In genomic region chr5:137501709-137502666, GRCm38 (mm10) we compare ENCODE assay signal across 8 mouse cellular contexts. TPM values are rescaled to one million over a fixed set of nuclear protein-coding genes. Genes with fewer than 3 reads are reported as not detected.
A peak's percentile ranks its signal among the peaks of the same experiment; 100 is the strongest.
DNase-seq lines count a peak whose midpoint lies in the region; ATAC-seq and TF ChIP-seq lines count a peak whose summit lies in the region.

Gene Pop7, minus strand, starts transcription at chr5:137502518.

- peak within 1 kb of the TSS; percentile 58 for H3K4me3 ChIP-seq in embryonic facial prominence, embryonic 14.5 days (ENCODE audit: low read depth, low read length)
- H3K4me3 ChIP-seq in heart, adult 2 months: peak within 1 kb of the TSS; percentile 74
- peak within 1 kb of the TSS; percentile 66 for H3K4me3 ChIP-seq in limb, embryonic 13.5 days
- H3K4me3 ChIP-seq in midbrain, embryonic 16.5 days (ENCODE audit: low read depth, low read length): peak within 1 kb of the TSS; percentile 55

- no peaks in the 10 kb centered on the region for H3K27me3 ChIP-seq in embryonic facial prominence, embryonic 14.5 days (replicated peaks; ENCODE audit: control insufficient read depth, insufficient read depth, low read length)
- no peaks in the 10 kb centered on the region for H3K27me3 ChIP-seq in heart, adult 2 months (ENCODE audit: control insufficient read depth, insufficient read depth, low read length)
- H3K27me3 ChIP-seq in limb, embryonic 13.5 days: no peaks in the 10 kb centered on the region
- no peaks in the 10 kb centered on the region for H3K27me3 ChIP-seq in midbrain, embryonic 16.5 days (ENCODE audit: control insufficient read depth, insufficient read depth, low read depth, low read length)

- H3K9me3 ChIP-seq in embryonic facial prominence, embryonic 14.5 days (ENCODE audit: control insufficient read depth, low read length): no peaks in the 10 kb centered on the region
- no peaks in the 10 kb centered on the region for H3K9me3 ChIP-seq in limb, embryonic 13.5 days
- no peaks in the 10 kb centered on the region for H3K9me3 ChIP-seq in midbrain, embryonic 16.5 days (replicated peaks; ENCODE audit: control insufficient read depth, low read length, poor library complexity, severe bottlenecking)

- peak within 1 kb of the TSS; percentile 97 for H3K27ac ChIP-seq in embryonic facial prominence, embryonic 14.5 days (replicated peaks; ENCODE audit: low read depth, low read length)
- peak within 1 kb of the TSS; percentile 85 for H3K27ac ChIP-seq in heart, adult 2 months
- H3K27ac ChIP-seq in limb, embryonic 13.5 days: peak within 1 kb of the TSS; percentile 92
- peak within 1 kb of the TSS; percentile 95 for H3K27ac ChIP-seq in midbrain, embryonic 16.5 days (ENCODE audit: low read length)

- intact Hi-C loops in heart, adult 2 months (cut with DNase I): loop anchor here (1.0 to 10.0 kb wide), 5 partner anchors 28 to 653 kb away; partner anchors contain the start of genes Mepce, Zcwpw1 and Zfp113

- H3K9ac ChIP-seq in embryonic facial prominence, embryonic 14.5 days (ENCODE audit: low read depth, low read length): peak within 1 kb of the TSS; percentile 81
- peak within 1 kb of the TSS; percentile 75 for H3K9ac ChIP-seq in heart, adult 2 months (ENCODE audit: low read depth, low read length)
- H3K9ac ChIP-seq in limb, embryonic 13.5 days: peak within 1 kb of the TSS; percentile 74
- H3K9ac ChIP-seq in midbrain, embryonic 16.5 days (ENCODE audit: low read depth, low read length): peak within 1 kb of the TSS; percentile 76

- peak; percentile 59 for TF ChIP-seq POLR2A in heart, adult 2 months (IDR thresholded peaks at IDR 0.05; ENCODE audit: insufficient read depth, low read depth, low read length)

- TF ChIP-seq EP300 in heart, adult 2 months (IDR thresholded peaks at IDR 0.05; ENCODE audit: insufficient read depth, low read depth, low read length): 0 out of 2 replicates have a peak, but pooled peaks have one; percentile 26

- H3K4me2 ChIP-seq in embryonic facial prominence, embryonic 14.5 days (ENCODE audit: low read depth, low read length): peak within 1 kb of the TSS; percentile 73
- H3K4me2 ChIP-seq in limb, embryonic 13.5 days (replicated peaks): peak within 1 kb of the TSS; percentile 78
- H3K4me2 ChIP-seq in midbrain, embryonic 16.5 days (ENCODE audit: low read length): peak within 1 kb of the TSS; percentile 92

- H3K4me1 ChIP-seq in embryonic facial prominence, embryonic 14.5 days (ENCODE audit: control insufficient read depth, insufficient read depth, low read length): peaks cover 7% of the 10 kb centered on the region
- H3K4me1 ChIP-seq in heart, adult 2 months (ENCODE audit: control insufficient read depth, insufficient read depth, low read length): peaks cover 4% of the 10 kb centered on the region
- H3K4me1 ChIP-seq in limb, embryonic 13.5 days: peaks cover 16% of the 10 kb centered on the region
- H3K4me1 ChIP-seq in midbrain, embryonic 16.5 days (ENCODE audit: control insufficient read depth, insufficient read depth, low read length): peaks cover 12% of the 10 kb centered on the region

- peak; percentile 100 for DNase-seq in 3T3-L1 (ENCODE audit: low read depth, low spot score)
- peak; percentile 98 to 100 for DNase-seq in adrenal gland, postnatal 4 days (ENCODE audit: low spot score in 2 of 2)
- DNase-seq in embryonic facial prominence, embryonic 14.5 days (ENCODE audit: low spot score): peak; percentile 100
- DNase-seq in heart, adult 2 months: peak; percentile 100
- peak; percentile 100 for DNase-seq in kidney, adult 8-10 months
- DNase-seq in spleen, postnatal 10 days (ENCODE audit: low spot score in 2 of 2): peak; percentile 100

- WGBS in embryonic facial prominence, embryonic 14.5 days: 2% methylated on average over 63 of the region's 64 CpGs
- 1% methylated on average over 64 of the region's 64 CpGs for WGBS in heart, adult 2 months
- WGBS in limb, embryonic 13.5 days: 2% methylated on average over 64 of the region's 64 CpGs
- 1% methylated on average over 64 of the region's 64 CpGs for WGBS in midbrain, embryonic 16.5 days

- H3K36me3 ChIP-seq in embryonic facial prominence, embryonic 14.5 days (ENCODE audit: control insufficient read depth, insufficient read depth, low read length): no peaks in the 10 kb centered on the region
- H3K36me3 ChIP-seq in heart, adult 2 months (ENCODE audit: control insufficient read depth, insufficient read depth, low read length): peaks cover 2% of the 10 kb centered on the region; the same call in 1 of the 2 replicates
- H3K36me3 ChIP-seq in limb, embryonic 13.5 days: peaks cover 12% of the 10 kb centered on the region
- H3K36me3 ChIP-seq in midbrain, embryonic 16.5 days (ENCODE audit: control insufficient read depth, insufficient read depth, low read length): no peaks in the 10 kb centered on the region

- no peaks in the 10 kb centered on the region for H3K79me2 ChIP-seq in heart, adult 2 months (replicated peaks; ENCODE audit: control insufficient read depth, insufficient read depth, low read length)

- TF ChIP-seq CTCF in heart, adult 2 months (IDR thresholded peaks at IDR 0.05): peak; percentile 94

- peak; percentile 96 for ATAC-seq in embryonic facial prominence, embryonic 14.5 days (ENCODE audit: low read depth)
- peak; percentile 96 for ATAC-seq in limb, embryonic 13.5 days (ENCODE audit: low FRiP score, low read depth)
- peak; percentile 95 for ATAC-seq in midbrain, embryonic 16.5 days

RNA-seq across cellular contexts. Expression of gene Pop7, which starts in this region (rescaled TPM):
- 10 to 100 TPM; 26.5 to 26.9 TPM for total RNA-seq in adrenal gland, postnatal 4 days (2021)
- 49.8 and 52.0 TPM in 2 replicates for polyA plus RNA-seq in embryonic facial prominence, embryonic 14.5 days (2014; fragmentation: Nextera tagmentation; extraction: Ambion mirVana)
- 10 to 100 TPM; 13.4 to 13.9 TPM for total RNA-seq in heart, adult 2 months (2021)
- 22.7 and 25.6 TPM in 2 replicates for polyA plus RNA-seq in heart, adult 2 months (2012; rRNA removed)
- 48.4 and 54.0 TPM in 2 replicates for polyA plus RNA-seq in limb, embryonic 13.5 days (2015; fragmentation: Nextera tagmentation; extraction: Ambion mirVana)
- 76.3 and 80.5 TPM in 2 replicates for polyA plus RNA-seq in midbrain, embryonic 16.5 days (2015; fragmentation: Nextera tagmentation; extraction: Ambion mirVana)

Comparison
In these comparisons a context has a peak if more than half of its experiments do, and no peak if none do; other contexts are left out.
1. Peak in every context shown above with its lines: DNase-seq, ATAC-seq, H3K4me3 ChIP-seq and H3K27ac ChIP-seq.